Mouse (Mus musculus) MEL (cell line): ENCODE data around the gene Tfe3. TPM values are rescaled to one million over a fixed set of nuclear protein-coding genes. Genes with fewer than 3 reads are reported as not detected.

Experiments
- DNase-seq: peaks from one replicate; pipeline ENCODE4 v3.0.0; 2011; ENCODE audit warnings: low read depth, low spot score
- H3K27ac ChIP-seq: 2 replicates; pipeline ENCODE4 v1.5.1; 2012; ENCODE audit warnings: low read depth, mild to moderate bottlenecking, control low read depth, low read length, moderate library complexity; ENCODE audit not compliant: control insufficient read depth
- H3K27me3 ChIP-seq, 2 experiments: fragments of 150-350 bp in 1 of 2; sonication (generic) in 1 of 2; 2 replicates each; pipeline ENCODE4 v1.6.1; 2012; ENCODE audit warnings: low read length in 2 of 2, mild to moderate bottlenecking in 2 of 2, improper control_type of control experiment in 1 of 2, moderate library complexity in 1 of 2; ENCODE audit not compliant: insufficient read depth in 2 of 2, control insufficient read depth in 1 of 2
- H3K36me3 ChIP-seq, 2 experiments: 2 replicates each; pipeline ENCODE4 v1.6.1; 2012 to 2014; ENCODE audit warnings: low read length in 2 of 2, improper control_type of control experiment in 1 of 2, inconsistent platforms in 1 of 2, mild to moderate bottlenecking in 1 of 2; ENCODE audit not compliant: insufficient read depth in 2 of 2, control insufficient read depth in 1 of 2
- H3K4me1 ChIP-seq, 2 experiments: fragments of 150-350 bp in 1 of 2; sonication (generic) in 1 of 2; 2 replicates each; pipeline ENCODE4 v1.6.1; 2012; ENCODE audit warnings: low read length in 2 of 2, improper control_type of control experiment in 1 of 2, mild to moderate bottlenecking in 1 of 2; ENCODE audit not compliant: insufficient read depth in 2 of 2, control insufficient read depth in 1 of 2
- H3K4me3 ChIP-seq, 2 experiments: fragments of 150-350 bp in 1 of 2; sonication (generic) in 1 of 2; 2 replicates each; pipeline ENCODE4 v1.5.1; 2012; ENCODE audit warnings: low read depth in 2 of 2, low read length in 2 of 2, mild to moderate bottlenecking in 2 of 2, moderate library complexity in 2 of 2, control low read depth in 1 of 2, improper control_type of control experiment in 1 of 2; ENCODE audit not compliant: control insufficient read depth in 1 of 2, insufficient read depth in 1 of 2
- H3K79me2 ChIP-seq: 2 replicates; pipeline ENCODE4 v1.6.1; 2012; ENCODE audit warnings: mild to moderate bottlenecking, low read length, moderate library complexity; ENCODE audit not compliant: control insufficient read depth, poor library complexity, insufficient read depth
- H3K9ac ChIP-seq: 2 replicates; pipeline ENCODE4 v1.6.1; 2012; ENCODE audit warnings: low read depth, mild to moderate bottlenecking, control low read depth, low read length, moderate library complexity; ENCODE audit not compliant: control insufficient read depth, poor library complexity, severe bottlenecking
- H3K9me3 ChIP-seq: fragments of 150-350 bp; sonication (generic); replicated peaks from 2 replicates; pipeline ENCODE4 v1.6.1; 2012; ENCODE audit warnings: mild to moderate bottlenecking, low read length, improper control_type of control experiment, moderate library complexity; ENCODE audit not compliant: insufficient read depth
- BHLHE40 ChIP-seq: IDR thresholded peaks from 2 replicates; pipeline ENCODE4 v1.6.1; 2012; ENCODE audit warnings: low read depth, mild to moderate bottlenecking, inconsistent platforms, low read length, improper control_type of control experiment, borderline replicate concordance
- CHD1 ChIP-seq: IDR thresholded peaks from 2 replicates; pipeline ENCODE4 v1.6.1; 2012; ENCODE audit warnings: low read depth, mild to moderate bottlenecking, inconsistent platforms, low read length, improper control_type of control experiment
- CHD2 ChIP-seq: IDR thresholded peaks from 2 replicates; pipeline ENCODE4 v1.6.1; 2011; ENCODE audit warnings: low read length, improper control_type of control experiment
- CTCF ChIP-seq, 3 experiments: IDR thresholded peaks in 2 of 3; conservative IDR thresholded peaks in 1 of 3; 2 replicates each; pipeline ENCODE4 v1.5.1; 2011 to 2012; ENCODE audit warnings: low read length in 3 of 3, low read depth in 2 of 3, mild to moderate bottlenecking in 2 of 3, improper control_type of control experiment in 1 of 3, inconsistent platforms in 1 of 3, mixed read lengths in 1 of 3, moderate library complexity in 1 of 3; ENCODE audit not compliant: control insufficient read depth in 1 of 3, insufficient read depth in 1 of 3, poor library complexity in 1 of 3, severe bottlenecking in 1 of 3
- ELF1 ChIP-seq: IDR thresholded peaks from 2 replicates; pipeline ENCODE4 v1.6.1; 2014; ENCODE audit warnings: low read depth, mild to moderate bottlenecking, inconsistent platforms, low read length, improper control_type of control experiment, moderate library complexity
- EP300 ChIP-seq, 2 experiments: IDR thresholded peaks; 2 replicates each; pipeline ENCODE4 v1.6.1; 2011; ENCODE audit warnings: improper control_type of control experiment in 2 of 2, low read length in 2 of 2, low read depth in 1 of 2, mild to moderate bottlenecking in 1 of 2
- ETS1 ChIP-seq: IDR thresholded peaks from 2 replicates; pipeline ENCODE4 v1.6.1; 2012; ENCODE audit warnings: low read depth, mild to moderate bottlenecking, inconsistent platforms, low read length, improper control_type of control experiment, moderate library complexity
- JUND ChIP-seq: IDR thresholded peaks from 2 replicates; pipeline ENCODE4 v1.6.1; 2011; ENCODE audit warnings: low read depth, mild to moderate bottlenecking, improper control_type of control experiment, low read length
- KAT2A ChIP-seq: conservative IDR thresholded peaks from 2 replicates; pipeline ENCODE4 v1.6.1; 2012; ENCODE audit warnings: low read depth, low read length, improper control_type of control experiment, inconsistent platforms
- MAFK ChIP-seq: IDR thresholded peaks from 2 replicates; pipeline ENCODE4 v1.6.1; 2011; ENCODE audit warnings: low read depth, mild to moderate bottlenecking, low read length, improper control_type of control experiment, borderline replicate concordance
- MAX ChIP-seq: IDR thresholded peaks from 2 replicates; pipeline ENCODE4 v1.6.1; 2011; ENCODE audit warnings: low read length, improper control_type of control experiment
- MAZ ChIP-seq: IDR thresholded peaks from 2 replicates; pipeline ENCODE4 v1.6.1; 2012; ENCODE audit warnings: low read depth, mild to moderate bottlenecking, inconsistent platforms, low read length, improper control_type of control experiment
- MEF2A ChIP-seq: IDR thresholded peaks from 2 replicates; pipeline ENCODE4 v1.6.1; 2014; ENCODE audit warnings: low read depth, mild to moderate bottlenecking, inconsistent platforms, low read length, improper control_type of control experiment; ENCODE audit not compliant: poor library complexity, insufficient replicate concordance, severe bottlenecking; ENCODE audit errors: extremely low read depth
- MYB ChIP-seq: IDR thresholded peaks from 2 replicates; pipeline ENCODE4 v1.6.1; 2011; ENCODE audit warnings: mild to moderate bottlenecking, low read depth, low read length, improper control_type of control experiment
- MYC ChIP-seq: IDR thresholded peaks from 2 replicates; pipeline ENCODE4 v1.6.1; 2011; ENCODE audit warnings: low read depth, mild to moderate bottlenecking, low read length, improper control_type of control experiment, moderate library complexity
- NELFE ChIP-seq: IDR thresholded peaks from 2 replicates; pipeline ENCODE4 v1.6.1; 2011; ENCODE audit warnings: low read depth, low read length, improper control_type of control experiment
- NRF1 ChIP-seq: IDR thresholded peaks from 2 replicates; pipeline ENCODE4 v1.6.1; 2014; ENCODE audit warnings: low read depth, mild to moderate bottlenecking, inconsistent platforms, low read length, improper control_type of control experiment, moderate library complexity; ENCODE audit not compliant: poor library complexity, insufficient read depth, severe bottlenecking
- POLR2A ChIP-seq, 2 experiments: IDR thresholded peaks; 2 replicates each; pipeline ENCODE4 v1.6.1; 2011 to 2012; ENCODE audit warnings: low read length in 2 of 2, mild to moderate bottlenecking in 2 of 2, control low read depth in 1 of 2, improper control_type of control experiment in 1 of 2, low read depth in 1 of 2, moderate library complexity in 1 of 2; ENCODE audit not compliant: control insufficient read depth in 1 of 2, insufficient read depth in 1 of 2, poor library complexity in 1 of 2
- POLR2AphosphoS5 ChIP-seq: IDR thresholded peaks from 2 replicates; pipeline ENCODE4 v1.6.1; 2012; ENCODE audit warnings: low read depth, borderline replicate concordance, mild to moderate bottlenecking, inconsistent platforms, low read length, moderate library complexity, mixed read lengths
- RAD21 ChIP-seq: IDR thresholded peaks from 2 replicates; pipeline ENCODE4 v1.6.1; 2011; ENCODE audit warnings: mild to moderate bottlenecking, low read depth, low read length, improper control_type of control experiment
- RCOR1 ChIP-seq: IDR thresholded peaks from 2 replicates; pipeline ENCODE4 v1.6.1; 2012; ENCODE audit warnings: low read depth, mild to moderate bottlenecking, inconsistent platforms, low read length, improper control_type of control experiment
- SIN3A ChIP-seq: IDR thresholded peaks from 2 replicates; pipeline ENCODE4 v1.6.1; 2012; ENCODE audit warnings: low read length, improper control_type of control experiment, inconsistent platforms
- SMC3 ChIP-seq: IDR thresholded peaks from 2 replicates; pipeline ENCODE4 v1.6.1; 2011; ENCODE audit warnings: low read depth, low read length, improper control_type of control experiment
- TAL1 ChIP-seq: IDR thresholded peaks from 2 replicates; pipeline ENCODE4 v1.6.1; 2012; ENCODE audit warnings: mild to moderate bottlenecking, inconsistent platforms, low read length, moderate library complexity, mixed read lengths
- TCF12 ChIP-seq: IDR thresholded peaks from 2 replicates; pipeline ENCODE4 v1.6.1; 2014; ENCODE audit warnings: low read depth, mild to moderate bottlenecking, inconsistent platforms, low read length, improper control_type of control experiment, moderate library complexity
- UBTF ChIP-seq: IDR thresholded peaks from 2 replicates; pipeline ENCODE4 v1.6.1; 2012; ENCODE audit warnings: low read depth, mild to moderate bottlenecking, inconsistent platforms, low read length, improper control_type of control experiment, moderate library complexity, borderline replicate concordance; ENCODE audit not compliant: insufficient read depth
- USF2 ChIP-seq, 2 experiments: IDR thresholded peaks; 2 replicates each; pipeline ENCODE4 v1.6.1; 2011 to 2012; ENCODE audit warnings: improper control_type of control experiment in 2 of 2, low read length in 2 of 2, borderline replicate concordance in 1 of 2, inconsistent platforms in 1 of 2, low read depth in 1 of 2, mild to moderate bottlenecking in 1 of 2; ENCODE audit not compliant: insufficient read depth in 1 of 2
- ZKSCAN1 ChIP-seq: IDR thresholded peaks from 2 replicates; pipeline ENCODE4 v1.6.1; 2012; ENCODE audit warnings: low read depth, mild to moderate bottlenecking, inconsistent platforms, low read length, improper control_type of control experiment, moderate library complexity
- ZNF384 ChIP-seq: IDR thresholded peaks from 2 replicates; pipeline ENCODE4 v1.6.1; 2012; ENCODE audit warnings: low read depth, mild to moderate bottlenecking, inconsistent platforms, low read length, improper control_type of control experiment
- polyA plus RNA-seq, 2 experiments: library from polyadenylated mRNA; stranded (reverse) in 1 of 2; unstranded in 1 of 2; fragments of >175 nt in 1 of 2; fragments of >200 nt in 1 of 2; gene quantifications; 2 replicates each; pipeline versions ENCODE4 v1.2.1 to v1.2.4; 2012; ENCODE audit warnings: low replicate concordance in 2 of 2, low read depth in 1 of 2; ENCODE audit not compliant: insufficient read length in 2 of 2, insufficient read depth in 1 of 2, missing spikeins in 1 of 2
- total RNA-seq: library from RNA; depleted of rRNA; stranded (reverse); fragments of 300-350 nt; gene quantifications from 2 replicates; pipeline ENCODE4 v1.2.3, GENCODE M21; 2012

Gene Tfe3
- total and polyA plus RNA-seq, 3 experiments: 20.6 to 64.7 TPM; not detected in 1

DNA sequence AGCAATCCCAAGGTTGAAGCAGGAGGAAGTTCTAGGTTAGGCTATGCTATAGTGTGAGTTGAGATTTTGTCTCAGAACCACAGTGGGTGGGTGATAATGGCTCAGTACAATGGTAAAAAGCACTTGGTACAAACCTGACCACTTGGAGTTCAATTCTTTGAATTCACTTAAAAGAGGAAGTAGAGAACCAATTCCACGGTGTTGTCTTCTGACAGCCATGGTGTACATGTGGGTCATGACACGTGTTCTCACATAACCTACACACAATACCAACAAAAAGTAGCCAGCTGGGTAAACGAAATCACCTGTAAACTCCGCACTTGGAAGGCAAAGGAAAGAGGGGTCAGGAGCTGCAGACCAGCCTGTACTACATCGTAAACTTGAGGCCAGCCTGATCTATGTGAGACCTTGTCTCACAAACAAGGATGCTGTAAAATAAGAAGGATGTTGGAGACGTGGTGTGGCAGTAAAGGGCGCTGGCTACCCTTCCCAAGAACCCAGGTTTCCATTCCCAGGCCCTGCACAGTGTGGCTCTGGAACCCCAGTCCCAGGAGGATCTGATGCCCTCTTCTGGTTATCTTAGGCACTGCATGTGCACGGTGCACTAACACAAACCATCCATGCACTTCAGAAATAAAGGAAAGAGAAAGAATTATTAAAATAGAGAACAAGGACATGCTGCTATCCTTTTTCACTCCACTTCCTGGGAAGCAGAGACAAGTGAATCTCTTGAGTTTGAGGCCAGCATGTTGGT, 14.1 kb downstream of the Tfe3 start (continued):
- peak; percentile 25; the same call in 1 of the 2 replicates for TF ChIP-seq TCF12
- no peak for TF ChIP-seq MAZ
- peak; percentile 97 for TF ChIP-seq MAX
- TF ChIP-seq SMC3: peak; percentile 70
- peak; percentile 73; the same call in 1 of the 2 replicates for TF ChIP-seq SIN3A
- no peak for TF ChIP-seq RCOR1
- TF ChIP-seq CHD2: no peak
- TF ChIP-seq JUND: 0 out of 2 replicates have a peak, but pooled peaks have one; percentile 36
- peak; percentile 59; the same call in 1 of the 2 replicates for TF ChIP-seq CHD1
- no peak for TF ChIP-seq ELF1
- peak; percentile 46 for TF ChIP-seq BHLHE40
- peak; percentile 34; the same call in 1 of the 2 replicates for TF ChIP-seq RAD21
- no peak for TF ChIP-seq ZNF384

DNA sequence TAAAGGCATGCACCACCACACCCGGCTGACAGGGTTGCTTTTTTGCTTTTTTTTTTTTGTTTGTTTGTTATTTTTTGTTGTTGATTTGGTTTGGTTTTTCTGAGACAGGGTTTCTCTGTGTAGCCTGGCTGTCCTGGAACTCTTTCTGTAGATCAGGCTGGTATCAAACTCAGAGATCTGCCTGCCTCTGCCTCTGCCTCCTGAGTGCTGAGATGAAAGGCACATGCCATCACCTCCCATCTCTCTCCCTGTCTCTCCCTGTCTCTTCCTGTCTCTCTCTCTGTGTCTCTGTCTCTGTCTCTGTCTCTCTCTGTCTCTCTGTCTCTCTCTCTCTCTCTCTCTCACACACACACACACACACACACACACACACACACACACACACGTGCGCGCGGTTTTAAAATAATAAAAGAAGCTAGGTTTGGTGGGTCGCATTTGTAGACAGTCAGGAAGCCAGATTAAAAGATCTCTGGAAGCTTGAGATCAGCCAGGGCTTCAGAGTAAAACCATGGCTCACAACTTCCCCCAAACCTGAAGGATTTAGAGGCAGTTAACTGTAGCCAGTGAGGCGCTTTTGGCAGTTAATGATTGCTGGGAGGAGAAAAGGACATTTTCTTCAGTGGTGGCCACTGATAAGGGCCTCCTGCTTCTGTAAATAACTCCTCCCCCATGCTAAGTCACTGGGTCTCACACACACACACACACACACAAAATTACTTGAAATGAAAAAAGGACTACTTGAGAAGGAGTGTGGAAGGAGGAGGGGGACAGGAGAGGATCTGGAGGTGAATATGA, 16.3 kb downstream of the Tfe3 start:
- H3K4me3 ChIP-seq: peak overlapping the region; percentile 1 to 6; a peak in 2 of 4 replicates
- TF ChIP-seq MAX (no peak), ZKSCAN1 (no peak), TAL1 (peak; percentile 73), EP300 (IDR thresholded peaks at IDR 0.05; ENCODE audit: low read depth in 1 of 2, low read length in 2 of 2) (peak; percentile 96 to 98), POLR2AphosphoS5 (no peak), SMC3 (no peak), ETS1 (peak; percentile 87), MYB (peak; percentile 100), MAFK (no peak), SIN3A (peak; percentile 81), MEF2A (no peak), USF2 (IDR thresholded peaks at IDR 0.05; ENCODE audit: borderline replicate concordance in 1 of 2, insufficient read depth in 1 of 2, low read depth in 1 of 2, low read length in 2 of 2) (no peak), POLR2A (IDR thresholded peaks at IDR 0.05; ENCODE audit: control insufficient read depth in 1 of 2, insufficient read depth in 1 of 2, low read depth in 1 of 2, low read length in 2 of 2, poor library complexity in 1 of 2) (no peak), CHD1 (no peak; the same call in 1 of the 2 replicates), NELFE (peak; percentile 48), UBTF (no peak), KAT2A (no peak), CTCF (IDR thresholded peaks at IDR 0.05 in 2 of 3, conservative IDR thresholded peaks at IDR 0.05 in 1 of 3; ENCODE audit: control insufficient read depth in 1 of 3, insufficient read depth in 1 of 3, low read depth in 2 of 3, low read length in 3 of 3, poor library complexity in 1 of 3, severe bottlenecking in 1 of 3) (no peak), NRF1 (no peak), RCOR1 (peak; percentile 73), ZNF384 (no peak), MYC (peak; percentile 43; the same call in 1 of the 2 replicates), RAD21 (no peak), JUND (no peak)

More for the DNA sequence above, 16.3 kb downstream of the Tfe3 start:
- Histone ChIP-seq H3K79me2 (no peaks in the 10 kb centered on the region; the same call in 1 of the 2 replicates), H3K9ac (peak overlapping the region; percentile 61), H3K27ac (peak overlapping the region; percentile 92), H3K36me3 (peaks cover 0 to 42% of the 10 kb centered on the region in 2 experiments; a peak in 2 of 4 replicates), H3K4me1 (peaks cover 18 to 36% of the 10 kb centered on the region in 2 experiments), H3K27me3 (no peaks in the 10 kb centered on the region), H3K9me3 (no peaks in the 10 kb centered on the region)
- peak; percentile 95 for DNase-seq
